Mouse (Mus musculus) kidney, adult 2 months (tissue): ENCODE data around the gene Dars.

Experiments
- CTCF ChIP-seq: fragments of 200-500 bp; conservative IDR thresholded peaks from 2 replicates; pipeline ENCODE4 v1.5.1; 2011; ENCODE audit warnings: low read depth, mild to moderate bottlenecking, control low read depth, low read length, moderate library complexity, mixed read lengths; ENCODE audit not compliant: insufficient read depth, insufficient read length
- POLR2A ChIP-seq: fragments of 200-500 bp; IDR thresholded peaks from one replicate; pipeline ENCODE4 v1.6.1; 2011; ENCODE audit warnings: low read depth, low read length, control low read depth

DNA sequence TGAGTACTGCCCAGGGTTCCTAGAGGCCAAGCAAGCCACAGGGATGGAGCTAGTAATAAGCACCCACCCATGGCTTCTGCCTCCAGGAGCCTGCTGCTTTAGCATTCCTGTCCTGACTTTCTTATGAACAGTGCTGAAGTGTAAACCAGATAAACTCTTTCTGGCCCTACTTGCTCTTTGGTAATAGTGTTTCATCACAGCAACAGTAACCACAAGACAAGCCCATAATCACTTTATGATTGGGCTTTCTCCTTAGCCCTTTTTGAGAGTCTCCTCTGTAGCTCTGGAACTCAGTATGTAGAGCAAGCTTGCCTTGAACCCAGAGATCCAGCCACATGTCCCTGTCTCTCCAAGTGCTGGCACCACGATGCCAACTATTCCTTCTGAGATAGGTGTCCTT, 86.9 kb downstream of the Dars start:
- no peak for TF ChIP-seq CTCF
- no peak for TF ChIP-seq POLR2A
